Mouse (Mus musculus) midbrain, embryonic 10.5 days (tissue): ENCODE data around the gene Xrcc1. TPM values are rescaled to one million over a fixed set of nuclear protein-coding genes. Genes with fewer than 3 reads are reported as not detected.

Source experiments
- DNase-seq: peaks from one replicate; pipeline ENCODE4 v3.0.0-alpha.2; 2017; ENCODE audit warnings: low spot score
- H3K27ac ChIP-seq: fragments of 300-500 bp; sonication (generic); replicated peaks from 2 replicates; pipeline ENCODE4 v1.5.1; 2016; ENCODE audit warnings: mild to moderate bottlenecking
- H3K27me3 ChIP-seq: fragments of 300-500 bp; sonication (generic); 2 replicates; pipeline ENCODE4 v1.6.1; 2016; ENCODE audit warnings: low read depth, mild to moderate bottlenecking; ENCODE audit not compliant: poor library complexity, severe bottlenecking
- H3K36me3 ChIP-seq: fragments of 300-500 bp; sonication (generic); 2 replicates; pipeline ENCODE4 v1.6.1; 2016; ENCODE audit warnings: mild to moderate bottlenecking, moderate library complexity
- H3K4me1 ChIP-seq: fragments of 300-500 bp; sonication (generic); 2 replicates; pipeline ENCODE4 v1.6.1; 2016
- H3K4me3 ChIP-seq: fragments of 300-500 bp; sonication (generic); 2 replicates; pipeline ENCODE4 v1.5.1; 2016; ENCODE audit warnings: mild to moderate bottlenecking, moderate library complexity
- H3K9me3 ChIP-seq: fragments of 300-500 bp; sonication (generic); replicated peaks from 2 replicates; pipeline ENCODE4 v1.6.1; 2016; ENCODE audit warnings: mild to moderate bottlenecking
- WGBS: fragments of 180-500 bp; shearing (Covaris S2); methylation state at CpG from one replicate; pipeline ENCODE4 v1.1.7; 2016; 5-methylcytosine and 5-hydroxymethylcytosine counted together
- polyA plus RNA-seq: library from polyadenylated mRNA; unstranded; fragments of >200 nt; fragmentation: Nextera tagmentation; extraction: Ambion mirVana; gene quantifications from 2 replicates; pipeline ENCODE4 v1.2.1, GENCODE M21; 2016

Xrcc1 gene
- polyA plus RNA-seq, 1 experiment from 2014 or later = 160 TPM

- Histone ChIP-seq H3K27me3 (peaks cover 45% of the 10 kb centered on the region), H3K4me3 (no peak overlapping the region), H3K9me3 (peaks cover 11% of the 10 kb centered on the region), H3K36me3 (no peaks in the 10 kb centered on the region), H3K4me1 (peaks cover 20% of the 10 kb centered on the region), H3K27ac (no peak overlapping the region)
- DNase-seq = no peak
- 84% methylated on average over 6 of the region's 6 CpGs for WGBS
Measured at GRCm38 (mm10) chr7:24584876-24585275, 38.8 kb downstream of the Xrcc1 start.

GRCm38 (mm10) chr7:24585995-24586394, 39.9 kb downstream of the Xrcc1 start:
- peaks cover 45% of the 10 kb centered on the region for H3K27me3 ChIP-seq
- H3K4me1 ChIP-seq = peaks cover 20% of the 10 kb centered on the region
- no peak for DNase-seq
- H3K9me3 ChIP-seq = peaks cover 11% of the 10 kb centered on the region
- WGBS = 36% methylated on average over 16 of the region's 16 CpGs
- H3K4me3 ChIP-seq = peak overlapping the region; percentile 4; the same call in 1 of the 2 replicates
- H3K27ac ChIP-seq = no peak overlapping the region
- no peaks in the 10 kb centered on the region for H3K36me3 ChIP-seq

GRCm38 (mm10) chr7:24586828-24587227, 40.7 kb downstream of the Xrcc1 start:
- H3K9me3 ChIP-seq = peaks cover 11% of the 10 kb centered on the region
- H3K27me3 ChIP-seq = peaks cover 45% of the 10 kb centered on the region
- no peak for DNase-seq
- peak overlapping the region; percentile 77; the same call in 1 of the 2 replicates for H3K27ac ChIP-seq
- peak overlapping the region; percentile 59 for H3K4me3 ChIP-seq
- 8% methylated on average over 8 of the region's 8 CpGs for WGBS
- peaks cover 20% of the 10 kb centered on the region for H3K4me1 ChIP-seq
- no peaks in the 10 kb centered on the region for H3K36me3 ChIP-seq

GRCm38 (mm10) chr7:24587330-24588105, 41.4 kb downstream of the Xrcc1 start, which contains the start of the genes Ethe1 and Zfp575:
TSS of gene Ethe1 (plus strand) at chr7:24587543.
TSS of gene Zfp575 (minus strand) at chr7:24587641.
- peak; percentile 81 for DNase-seq

GRCm38 (mm10) chr7:24588336-24588735, 42.2 kb downstream of the Xrcc1 start:
- peaks cover 45% of the 10 kb centered on the region for H3K27me3 ChIP-seq
- no peak overlapping the region for H3K27ac ChIP-seq
- no peak overlapping the region for H3K4me3 ChIP-seq
- 91% methylated on average over 13 of the region's 13 CpGs for WGBS
- DNase-seq = no peak
- H3K4me1 ChIP-seq = peaks cover 21% of the 10 kb centered on the region
- peaks cover 11% of the 10 kb centered on the region for H3K9me3 ChIP-seq
- no peaks in the 10 kb centered on the region for H3K36me3 ChIP-seq

More at GRCm38 (mm10) chr7:24587330-24588105, 41.4 kb downstream of the Xrcc1 start, which contains the start of the genes Ethe1 and Zfp575:
- Histone ChIP-seq H3K4me3 (peak within 1 kb of the TSS; percentile 59), H3K9me3 (peaks cover 11% of the 10 kb centered on the region), H3K4me1 (peaks cover 20% of the 10 kb centered on the region), H3K27me3 (peaks cover 45% of the 10 kb centered on the region), H3K36me3 (no peaks in the 10 kb centered on the region), H3K27ac (peak within 1 kb of the TSS; percentile 77)
- 9% methylated on average over 30 of the region's 30 CpGs for WGBS

- Histone ChIP-seq H3K9me3 (no peaks in the 10 kb centered on the region), H3K27ac (no peak overlapping the region), H3K36me3 (no peaks in the 10 kb centered on the region), H3K4me3 (no peak overlapping the region), H3K4me1 (peaks cover 32% of the 10 kb centered on the region), H3K27me3 (peaks cover 46% of the 10 kb centered on the region)
- DNase-seq = no peak
- 80% methylated on average over 5 of the region's 5 CpGs for WGBS
Measured at GRCm38 (mm10) chr7:24591735-24592134, 45.6 kb downstream of the Xrcc1 start.

GRCm38 (mm10) chr7:24592163-24592562, 46.1 kb downstream of the Xrcc1 start:
- WGBS = 71% methylated on average over 4 of the region's 4 CpGs
- H3K36me3 ChIP-seq = no peaks in the 10 kb centered on the region
- DNase-seq = no peak
- peaks cover 42% of the 10 kb centered on the region for H3K27me3 ChIP-seq
- no peak overlapping the region for H3K27ac ChIP-seq
- no peaks in the 10 kb centered on the region for H3K9me3 ChIP-seq
- H3K4me1 ChIP-seq = peaks cover 27% of the 10 kb centered on the region
- H3K4me3 ChIP-seq = no peak overlapping the region

GRCm38 (mm10) chr7:24592781-24593180, 46.7 kb downstream of the Xrcc1 start:
- Histone ChIP-seq H3K4me1 (peaks cover 21% of the 10 kb centered on the region), H3K9me3 (no peaks in the 10 kb centered on the region), H3K36me3 (no peaks in the 10 kb centered on the region), H3K27me3 (peaks cover 36% of the 10 kb centered on the region), H3K4me3 (no peak overlapping the region), H3K27ac (no peak overlapping the region)
- WGBS = 87% methylated on average over 6 of the region's 6 CpGs
- DNase-seq = no peak

- Histone ChIP-seq H3K9me3 (no peaks in the 10 kb centered on the region), H3K27me3 (peaks cover 29% of the 10 kb centered on the region), H3K4me3 (peak overlapping the region; percentile 77), H3K4me1 (peaks cover 20% of the 10 kb centered on the region), H3K36me3 (no peaks in the 10 kb centered on the region), H3K27ac (peak overlapping the region; percentile 82)
- peak; percentile 81 for DNase-seq
- 3% methylated on average over 39 of the region's 39 CpGs for WGBS
Measured at GRCm38 (mm10) chr7:24593621-24594308, 47.7 kb downstream of the Xrcc1 start.

GRCm38 (mm10) chr7:24594309-24594803, 48.3 kb downstream of the Xrcc1 start:
- Histone ChIP-seq H3K4me1 (peaks cover 20% of the 10 kb centered on the region), H3K27ac (peak overlapping the region; percentile 82; the same call in 1 of the 2 replicates), H3K4me3 (peak overlapping the region; percentile 77), H3K36me3 (no peaks in the 10 kb centered on the region), H3K27me3 (peaks cover 29% of the 10 kb centered on the region), H3K9me3 (no peaks in the 10 kb centered on the region)
- DNase-seq = peak; percentile 40
- under 1% methylated on average over 13 of the region's 13 CpGs for WGBS

- Histone ChIP-seq H3K4me1 (peaks cover 20% of the 10 kb centered on the region), H3K27me3 (peaks cover 29% of the 10 kb centered on the region), H3K9me3 (no peaks in the 10 kb centered on the region), H3K4me3 (no peak overlapping the region), H3K36me3 (no peaks in the 10 kb centered on the region), H3K27ac (no peak overlapping the region)
- no peak for DNase-seq
- 72% methylated on average over 2 of the region's 2 CpGs for WGBS
Measured at GRCm38 (mm10) chr7:24595464-24595863, 49.4 kb downstream of the Xrcc1 start.

GRCm38 (mm10) chr7:24598121-24598520, 52.0 kb downstream of the Xrcc1 start:
- Histone ChIP-seq H3K9me3 (no peaks in the 10 kb centered on the region), H3K4me3 (no peak overlapping the region), H3K4me1 (peaks cover 25% of the 10 kb centered on the region), H3K36me3 (no peaks in the 10 kb centered on the region), H3K27me3 (peaks cover 29% of the 10 kb centered on the region), H3K27ac (no peak overlapping the region)
- no peak for DNase-seq
- 76% methylated on average over 4 of the region's 4 CpGs for WGBS
